Mouse (Mus musculus) bone marrow, adult 2 months (tissue): ENCODE measurements around the gene Gm26938. TPM values are rescaled to one million over a fixed set of nuclear protein-coding genes. Genes with fewer than 3 reads are reported as not detected.

Experiments
- H3K27ac ChIP-seq: fragments of 200-500 bp; 2 replicates; pipeline ENCODE4 v1.5.1; 2012; ENCODE audit warnings: low read depth, mild to moderate bottlenecking, control low read depth, inconsistent platforms, low read length; ENCODE audit not compliant: control insufficient read depth, poor library complexity, insufficient read depth
- H3K4me1 ChIP-seq: fragments of 200-500 bp; 2 replicates; pipeline ENCODE4 v1.6.1; 2011; ENCODE audit warnings: low read length; ENCODE audit not compliant: control insufficient read depth, insufficient read depth
- H3K4me3 ChIP-seq: fragments of 200-500 bp; replicated peaks from 2 replicates; pipeline ENCODE3; 2011; ENCODE audit warnings: mild to moderate bottlenecking, low read depth, low read length, control low read depth; ENCODE audit not compliant: control insufficient read depth
- CTCF ChIP-seq: fragments of 200-500 bp; IDR thresholded peaks from 2 replicates; pipeline ENCODE4 v1.5.1; 2011; ENCODE audit warnings: low read length, control low read depth; ENCODE audit not compliant: control insufficient read depth, insufficient read depth
- POLR2A ChIP-seq: fragments of 200-500 bp; IDR thresholded peaks from 2 replicates; pipeline ENCODE4 v1.6.1; 2011; ENCODE audit warnings: low read depth, mild to moderate bottlenecking, control low read depth, low read length, borderline replicate concordance; ENCODE audit not compliant: control insufficient read depth
- WGBS: fragments of 180-500 bp; shearing (Covaris S2); methylation state at CpG from one replicate; pipeline ENCODE4 v1.1.7; 2018; 5-methylcytosine and 5-hydroxymethylcytosine counted together
- polyA plus RNA-seq: library from polyadenylated mRNA; stranded (reverse); fragments of >200 nt; gene quantifications from 2 replicates; pipeline ENCODE4 v1.2.4, GENCODE M21; 2011; ENCODE audit warnings: low replicate concordance; ENCODE audit not compliant: missing spikeins, insufficient read depth, insufficient read length

The Gm26938 gene
- polyA plus RNA-seq, 1 experiment, result not detected

DNA sequence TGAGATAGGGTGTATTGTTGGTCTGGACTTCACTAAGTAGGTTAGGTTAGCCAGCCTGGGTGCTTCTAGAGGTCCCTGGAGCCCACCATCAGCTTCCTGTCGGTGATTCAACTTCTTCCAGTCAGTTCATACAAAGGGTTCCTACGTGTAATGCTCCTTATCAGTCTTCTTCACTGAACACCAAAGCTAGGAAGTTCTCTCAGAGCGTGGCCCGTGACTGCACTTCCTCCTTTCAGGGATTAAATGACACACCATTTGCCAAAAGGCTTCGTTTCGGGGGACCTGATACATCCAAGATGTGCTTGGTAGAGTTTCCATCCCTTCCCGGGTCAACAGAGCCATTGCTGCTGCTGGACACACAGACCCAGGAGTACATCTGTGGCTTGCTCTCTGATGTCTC is 5.9 kb upstream of the Gm26938 start:
- Histone ChIP-seq H3K27ac (no peak overlapping the region), H3K4me3 (no peak overlapping the region), H3K4me1 (no peaks in the 10 kb centered on the region; the same call in 1 of the 2 replicates)
- TF ChIP-seq POLR2A (no peak), CTCF (no peak)
- WGBS, result 19% methylated on average over 7 of the region's 7 CpGs

DNA sequence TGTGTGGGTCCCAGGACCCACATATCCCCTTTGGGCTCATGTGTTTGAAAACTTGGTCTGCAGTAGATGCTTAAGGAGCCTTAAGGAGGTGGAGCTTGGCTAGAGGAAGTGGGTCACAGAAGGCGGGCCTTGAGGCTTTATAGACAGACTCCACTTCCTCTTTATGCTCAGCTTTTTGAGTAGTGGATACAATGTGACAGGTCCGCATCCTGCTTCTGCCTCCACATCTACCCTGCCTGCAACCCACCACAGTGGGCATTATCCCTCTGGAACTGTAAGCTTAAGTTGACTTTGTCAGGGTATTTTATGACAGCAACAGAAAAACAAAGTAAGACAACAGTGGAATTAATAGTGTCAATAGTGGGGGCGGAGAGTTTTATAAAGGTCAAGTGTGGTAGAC is 4.5 kb upstream of the Gm26938 start:
- Histone ChIP-seq H3K4me3 (peak overlapping the region; percentile 39), H3K27ac (no peak overlapping the region), H3K4me1 (peaks cover 2% of the 10 kb centered on the region; the same call in 1 of the 2 replicates)
- 28% methylated on average over 3 of the region's 3 CpGs for WGBS
- TF ChIP-seq CTCF (no peak), POLR2A (no peak)

DNA sequence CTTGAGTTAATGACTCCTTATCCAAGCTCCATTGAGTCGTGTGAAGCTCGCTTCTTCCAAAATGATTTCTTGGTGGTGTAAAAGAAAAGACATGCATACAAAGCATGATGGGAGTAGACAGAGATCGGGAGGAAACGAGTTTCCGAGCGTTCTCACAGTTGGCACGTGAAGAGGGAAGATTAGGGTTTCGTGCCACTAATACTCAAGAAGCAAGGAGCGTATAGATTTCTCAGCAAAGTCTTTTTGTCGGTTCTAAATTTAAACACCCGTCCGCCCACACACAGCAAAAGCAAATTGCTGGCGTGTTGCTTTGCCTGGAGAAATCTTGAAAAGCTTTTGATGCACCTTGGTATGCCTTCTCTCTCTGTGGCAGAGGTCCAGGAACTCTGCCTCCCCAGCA is 3.2 kb upstream of the Gm26938 start:
- 76% methylated on average over 13 of the region's 13 CpGs for WGBS
- TF ChIP-seq POLR2A, result no peak
- no peak for TF ChIP-seq CTCF
- Histone ChIP-seq H3K4me3 (no peak overlapping the region), H3K27ac (no peak overlapping the region), H3K4me1 (peaks cover 2% of the 10 kb centered on the region; the same call in 1 of the 2 replicates)

DNA sequence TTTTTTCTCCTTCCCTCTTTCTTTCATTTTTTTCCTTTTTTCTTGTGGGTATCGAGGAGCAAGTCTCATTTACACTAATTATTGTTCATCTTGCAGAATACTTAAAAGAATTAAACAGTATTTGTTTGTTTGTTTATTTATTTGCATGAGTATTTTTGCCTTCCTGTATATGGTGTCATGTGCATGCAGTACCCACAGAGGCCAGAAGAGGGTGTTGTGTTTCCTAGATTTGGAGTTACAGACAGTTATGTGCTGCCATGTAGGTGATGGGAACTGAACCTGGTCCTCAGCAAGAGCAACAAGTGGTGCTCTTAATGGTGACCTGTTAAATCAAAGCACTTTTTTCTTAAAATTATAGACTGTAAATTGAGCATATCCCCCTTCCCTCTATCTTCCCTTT is 1.4 kb upstream of the Gm26938 start:
- peaks cover 2% of the 10 kb centered on the region; the same call in 1 of the 2 replicates for H3K4me1 ChIP-seq
- no peak for TF ChIP-seq CTCF
- no peak for TF ChIP-seq POLR2A
- H3K27ac ChIP-seq, result no peak overlapping the region
- WGBS, result 86% methylated on average over 1 of the region's 1 CpGs
- H3K4me3 ChIP-seq, result no peak overlapping the region

DNA sequence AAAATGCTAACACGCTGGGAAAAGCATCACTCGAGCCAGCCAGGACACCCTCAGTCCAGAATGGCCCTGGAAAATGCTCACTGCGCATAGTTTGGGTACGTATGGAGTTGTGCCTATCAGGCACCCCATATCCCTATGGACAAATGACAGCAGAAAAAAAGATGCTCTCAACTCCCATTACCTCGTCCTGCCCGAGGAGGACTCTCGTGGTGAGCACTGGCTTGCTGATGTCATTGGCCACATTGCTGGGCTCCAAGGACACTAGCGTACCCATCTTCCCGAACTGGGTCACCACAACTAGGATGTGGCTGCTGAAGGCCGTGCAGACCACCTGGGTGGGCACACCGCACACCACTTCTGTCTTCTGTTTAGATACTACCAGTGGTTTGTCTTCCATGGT is 260 bp downstream of the Gm26938 start:
- Histone ChIP-seq H3K4me1 (peaks cover 2% of the 10 kb centered on the region; the same call in 1 of the 2 replicates), H3K27ac (no peak overlapping the region), H3K4me3 (peak overlapping the region; percentile 98)
- TF ChIP-seq CTCF (no peak), POLR2A (no peak)
- WGBS, result 44% methylated on average over 11 of the region's 11 CpGs

DNA sequence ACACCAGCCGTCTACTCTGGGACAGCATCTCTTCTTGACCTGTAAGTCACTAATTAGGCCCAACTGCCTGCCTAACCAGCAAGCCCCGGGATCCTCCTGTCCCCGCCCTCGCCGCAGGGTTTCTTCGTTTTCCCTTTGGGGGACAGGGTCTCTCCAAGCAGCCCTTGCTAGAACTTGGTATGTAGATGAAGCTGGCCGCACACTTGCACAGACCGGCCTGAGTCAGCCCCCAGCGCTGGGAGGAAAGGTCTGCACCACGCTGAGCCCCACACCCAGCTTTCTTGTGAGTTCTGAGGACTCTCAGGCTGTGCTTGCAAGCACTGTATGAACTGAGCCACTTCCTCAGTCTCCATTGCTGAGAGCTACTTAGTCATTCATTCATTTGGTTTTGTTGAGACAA is 1.7 kb downstream of the Gm26938 start:
- Histone ChIP-seq H3K4me3 (no peak overlapping the region), H3K27ac (no peak overlapping the region), H3K4me1 (peaks cover 2% of the 10 kb centered on the region; the same call in 1 of the 2 replicates)
- TF ChIP-seq CTCF (no peak), POLR2A (no peak)
- 93% methylated on average over 10 of the region's 10 CpGs for WGBS

DNA sequence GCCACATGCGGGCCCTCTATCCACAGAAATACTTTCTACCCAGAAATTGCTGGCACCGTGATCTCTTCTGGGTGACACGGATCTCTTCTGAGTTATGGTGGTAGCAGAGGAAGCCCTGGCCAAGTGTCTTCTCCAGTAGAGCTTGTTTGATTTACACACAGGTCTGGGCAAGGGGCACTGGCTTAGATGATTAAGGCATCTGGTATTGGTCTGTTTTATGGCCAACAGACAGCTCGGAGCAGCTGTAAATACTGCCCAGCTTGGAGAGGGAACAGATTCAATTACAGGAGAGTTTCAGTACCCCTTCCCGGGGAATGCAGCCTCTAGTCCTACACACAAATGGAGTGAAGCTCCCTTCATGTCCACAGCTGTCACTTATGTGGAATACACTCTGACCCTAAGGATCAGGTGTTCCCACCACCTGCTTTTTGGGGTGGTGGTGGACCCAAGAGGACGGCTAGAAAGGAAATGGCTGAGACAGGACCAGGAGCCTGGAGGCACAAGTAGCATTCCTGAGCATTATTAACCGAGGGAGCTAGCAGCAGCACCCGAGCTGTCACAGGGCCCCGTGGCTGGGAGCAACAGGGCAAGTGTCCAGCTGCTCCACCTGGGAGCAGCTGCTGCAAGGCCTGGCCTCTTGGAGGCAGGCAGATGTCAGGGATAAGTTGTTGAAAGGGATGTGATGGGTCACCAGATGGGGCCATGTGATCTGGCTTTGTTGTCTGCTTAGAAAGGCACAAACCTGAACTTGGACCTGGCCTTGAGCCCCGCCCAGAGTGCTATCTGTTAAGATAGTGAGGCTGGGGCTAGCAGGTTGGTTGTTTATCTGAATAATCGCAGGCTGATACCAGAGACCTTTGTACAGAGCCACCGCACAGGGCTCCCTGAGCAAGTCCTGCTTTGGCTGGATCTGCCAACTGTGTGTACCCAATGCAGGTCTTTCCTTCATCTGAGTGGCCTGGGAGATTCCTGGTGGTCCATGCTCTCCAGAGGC is 4.4 kb downstream of the Gm26938 start:
- WGBS, result 79% methylated on average over 12 of the region's 12 CpGs
- no peak overlapping the region for H3K27ac ChIP-seq
- peaks cover 2% of the 10 kb centered on the region; the same call in 1 of the 2 replicates for H3K4me1 ChIP-seq
- H3K4me3 ChIP-seq, result no peak overlapping the region
- TF ChIP-seq POLR2A (no peak), CTCF (no peak)

DNA sequence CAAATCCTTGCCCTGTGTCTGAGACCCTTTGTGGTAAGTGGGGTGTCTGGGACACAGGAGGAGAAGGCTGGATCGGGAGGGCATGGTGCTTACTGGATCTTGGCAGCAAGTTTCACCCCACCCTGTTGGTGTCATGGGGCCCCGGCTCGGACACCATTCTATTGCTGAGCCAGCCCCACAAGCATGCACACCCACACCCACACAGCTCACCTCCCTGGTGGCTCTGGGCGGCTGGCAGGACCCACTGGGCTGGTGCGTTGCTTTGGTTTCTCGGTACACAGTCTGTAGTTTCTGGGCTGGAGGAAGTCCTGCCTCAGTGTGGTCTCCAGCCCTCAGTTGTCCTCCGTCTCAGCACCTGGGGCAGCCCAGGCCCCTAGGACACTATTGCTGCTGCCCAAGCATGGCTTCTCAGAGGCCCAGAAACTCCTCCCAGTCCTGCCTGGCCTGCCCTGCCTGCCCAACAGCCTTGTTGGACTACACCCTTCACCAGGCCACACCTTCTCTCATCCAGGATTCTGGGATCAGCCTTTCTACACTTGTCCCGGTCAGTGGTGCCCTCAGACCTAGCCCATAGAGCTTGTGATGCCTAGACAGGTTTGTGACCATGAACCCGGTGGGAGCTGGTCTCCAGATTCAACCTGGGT is 6.5 kb downstream of the Gm26938 start, which contains the start of gene Tmem184a:
TSS of gene Tmem184a (minus strand) at position 380 of the 644 bp plus-strand sequence.
- 89% methylated on average over 9 of the region's 9 CpGs for WGBS
- Histone ChIP-seq H3K4me1 (no peaks in the 10 kb centered on the region; the same call in 1 of the 2 replicates), H3K4me3 (no peak within 1 kb of the TSS), H3K27ac (no peak within 1 kb of the TSS)
- no peak for TF ChIP-seq CTCF
- TF ChIP-seq POLR2A, result no peak

DNA sequence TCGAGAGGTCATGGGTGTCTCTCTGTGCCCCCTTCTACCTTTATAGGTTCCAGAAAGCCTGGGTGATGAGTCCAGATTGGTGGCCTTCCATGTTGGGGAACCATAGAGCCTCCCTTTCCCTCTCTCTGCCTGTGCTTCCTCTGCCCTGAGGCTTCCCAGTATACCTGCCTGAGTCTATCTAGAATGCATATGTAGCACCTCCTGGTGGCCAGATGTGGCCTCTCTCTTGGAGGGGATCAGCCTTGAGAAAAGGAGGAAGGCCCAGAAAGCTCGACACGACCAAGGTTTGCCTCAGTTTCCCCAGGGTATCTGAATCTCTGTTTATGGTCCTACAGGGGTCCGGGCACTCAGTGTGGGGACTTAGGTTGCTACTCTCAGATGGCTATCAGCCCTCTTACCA is 7.4 kb downstream of the Gm26938 start:
- WGBS, result 33% methylated on average over 4 of the region's 4 CpGs
- H3K27ac ChIP-seq, result no peak overlapping the region
- TF ChIP-seq POLR2A (no peak), CTCF (peak; percentile 68)
- no peaks in the 10 kb centered on the region; the same call in 1 of the 2 replicates for H3K4me1 ChIP-seq
- H3K4me3 ChIP-seq, result no peak overlapping the region
